Mouse (Mus musculus) embryo, embryonic 10 days (tissue): ENCODE measurements around the gene Slc23a2.

Experiments
- DNase-seq: peaks from one replicate; pipeline ENCODE4 v3.0.0-alpha.2; 2015; ENCODE audit warnings: low spot score

The Slc23a2 gene

DNA sequence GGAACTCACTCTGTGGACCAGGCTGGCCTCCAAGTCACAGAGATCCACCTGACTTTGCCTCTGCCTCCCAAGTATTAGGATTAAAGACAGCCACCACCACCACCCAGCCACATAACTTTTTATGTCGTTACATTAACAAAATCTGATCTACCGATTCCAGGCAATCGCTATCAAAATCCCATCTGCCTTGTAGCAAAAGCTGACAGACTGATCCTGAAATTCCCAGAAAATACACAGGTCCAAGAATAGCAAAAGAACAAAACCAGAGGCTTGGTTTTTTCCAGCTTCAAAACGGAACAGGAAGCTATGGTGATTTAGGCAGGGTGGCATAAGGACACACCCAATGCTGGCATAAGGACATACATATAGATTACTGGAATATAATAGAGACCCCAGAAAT lies 10.2 kb downstream of the Slc23a2 start:
- no peak for DNase-seq

DNA sequence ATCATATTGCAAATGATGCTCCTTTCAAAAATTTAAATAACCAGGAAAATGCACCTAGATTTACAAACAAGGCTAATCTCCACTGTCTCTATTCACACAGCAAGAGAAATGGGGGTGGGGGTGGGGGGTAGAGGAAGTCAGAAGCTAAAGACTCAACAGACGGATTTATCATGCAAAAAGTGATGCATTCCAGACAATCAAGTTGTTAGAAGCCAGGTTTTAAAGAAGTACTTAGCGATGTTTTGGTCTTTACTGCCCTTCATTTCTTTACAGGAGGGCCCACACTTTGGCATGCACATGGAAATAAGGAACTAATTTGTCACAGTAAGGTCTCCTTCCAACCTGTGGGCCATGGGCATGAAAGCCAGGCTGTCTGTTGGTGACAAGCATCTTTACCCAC lies 11.5 kb downstream of the Slc23a2 start:
- DNase-seq = no peak

GRCm38 (mm10) chr2:132131266-132131665 lies 13.6 kb downstream of the Slc23a2 start:
- peak; percentile 44 for DNase-seq

- DNase-seq = no peak
Observed at GRCm38 (mm10) chr2:132129980-132130379, 14.9 kb downstream of the Slc23a2 start.

DNA sequence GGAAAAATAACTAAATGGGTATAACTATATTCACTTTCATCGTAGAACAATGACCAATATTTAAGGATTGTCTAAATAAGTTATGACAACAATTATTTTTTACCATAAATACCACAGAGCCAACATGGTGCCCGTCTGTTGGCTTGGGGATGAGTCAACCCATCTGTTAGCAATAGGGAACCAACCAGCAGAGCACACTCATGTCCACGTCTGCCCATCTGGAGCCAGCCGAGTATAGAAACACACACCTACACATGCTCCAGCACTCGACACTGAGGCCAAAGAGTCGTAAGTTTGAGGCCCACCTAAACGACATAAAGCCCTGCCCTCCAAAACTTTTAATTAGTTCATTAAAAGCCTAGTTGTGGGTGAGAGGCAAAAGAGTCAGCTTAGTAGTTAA lies 15.7 kb downstream of the Slc23a2 start:
- no peak for DNase-seq

DNA sequence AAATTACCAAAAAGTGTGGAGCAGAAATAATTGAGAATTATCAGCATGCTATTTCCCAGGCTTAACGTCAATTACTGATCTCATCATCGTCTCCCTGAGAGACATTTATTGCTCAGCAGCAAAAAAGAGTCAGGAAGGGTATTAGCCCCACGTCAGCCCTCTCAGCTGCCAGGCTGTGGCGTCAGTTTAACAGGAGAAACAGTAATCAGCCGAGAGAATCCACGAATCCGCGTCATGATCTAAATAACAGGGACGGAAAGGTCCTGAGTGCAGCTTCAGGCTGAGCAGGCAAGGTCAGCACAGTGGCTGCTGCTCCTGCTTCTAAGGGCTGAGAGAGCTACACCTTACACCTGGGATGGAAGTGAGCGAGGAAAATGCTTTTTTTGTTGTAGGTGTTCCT lies 17.0 kb downstream of the Slc23a2 start:
- DNase-seq = no peak

- DNase-seq = no peak
Observed at GRCm38 (mm10) chr2:132126292-132126691, 18.6 kb downstream of the Slc23a2 start.

- no peak for DNase-seq
Observed at GRCm38 (mm10) chr2:132123063-132123462, 21.8 kb downstream of the Slc23a2 start.

GRCm38 (mm10) chr2:132121050-132121449 lies 23.9 kb downstream of the Slc23a2 start:
- DNase-seq = no peak

- no peak for DNase-seq
Observed at GRCm38 (mm10) chr2:132118646-132119045, 26.3 kb downstream of the Slc23a2 start.

GRCm38 (mm10) chr2:132115936-132116335 lies 29.0 kb downstream of the Slc23a2 start:
- no peak for DNase-seq

- DNase-seq = no peak
Observed at GRCm38 (mm10) chr2:132115344-132115743, 29.6 kb downstream of the Slc23a2 start.

GRCm38 (mm10) chr2:132113962-132114759 lies 30.7 kb downstream of the Slc23a2 start:
- DNase-seq = peak; percentile 72

GRCm38 (mm10) chr2:132112319-132112718 lies 32.6 kb downstream of the Slc23a2 start:
- DNase-seq = no peak

DNA sequence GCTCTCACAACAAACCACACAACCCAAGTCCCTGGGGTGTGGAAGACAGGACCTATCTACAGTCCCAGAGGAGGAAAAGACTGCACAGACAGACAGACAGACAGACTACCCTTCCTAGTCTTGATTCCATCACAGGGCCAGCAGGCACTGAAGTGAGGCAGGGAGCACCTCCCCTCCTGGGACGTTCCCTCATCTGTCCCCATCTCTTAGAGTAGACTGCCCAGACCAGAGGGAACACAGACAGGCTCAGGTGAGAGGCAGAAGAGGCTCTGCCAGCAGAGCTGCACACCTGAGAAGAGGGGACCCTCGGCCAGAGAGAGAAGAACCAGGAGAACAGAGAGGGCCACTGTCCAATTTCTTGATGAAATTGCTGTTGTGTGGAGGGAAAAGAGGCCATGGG lies 33.0 kb downstream of the Slc23a2 start:
- no peak for DNase-seq

DNA sequence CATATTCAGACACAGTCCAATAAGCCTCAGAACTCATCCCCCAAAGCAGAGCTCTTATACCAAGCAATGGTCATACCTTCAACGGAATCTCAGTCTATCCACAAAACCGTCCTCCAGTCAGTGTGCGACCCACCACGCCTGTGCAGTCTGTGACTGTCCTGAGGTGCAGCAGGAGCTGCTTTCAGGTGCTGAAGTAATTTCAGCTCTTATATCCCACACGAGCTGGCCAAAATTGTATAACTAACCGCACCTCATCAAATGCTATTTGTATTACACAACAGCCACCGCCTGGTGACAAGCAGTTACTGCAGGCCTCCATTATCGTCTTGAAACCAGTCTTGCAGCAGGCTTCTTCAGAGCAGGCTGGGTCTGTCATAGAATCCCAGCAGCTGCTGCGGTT lies 33.6 kb downstream of the Slc23a2 start:
- DNase-seq = peak; percentile 78

GRCm38 (mm10) chr2:132110702-132111101 lies 34.2 kb downstream of the Slc23a2 start:
- no peak for DNase-seq

DNA sequence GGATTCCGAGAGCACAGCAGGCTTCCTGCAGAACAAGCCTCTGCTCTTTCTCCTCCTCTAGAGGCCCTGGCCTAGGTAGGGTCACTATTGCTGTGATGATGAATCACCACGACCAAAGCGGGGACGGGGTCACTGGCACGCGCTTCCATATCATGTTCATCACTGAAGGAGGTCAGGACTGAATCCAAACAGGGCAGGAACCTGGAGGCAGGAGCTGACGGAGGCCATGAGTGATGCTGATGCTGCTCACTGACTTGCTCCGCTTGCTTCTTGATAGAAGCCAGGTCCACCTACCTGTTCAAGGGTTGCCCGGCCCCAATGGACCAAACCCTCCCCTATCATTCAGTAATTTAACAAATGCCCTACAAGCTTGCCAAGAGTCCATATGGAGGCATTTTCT lies 35.9 kb downstream of the Slc23a2 start:
- no peak for DNase-seq

GRCm38 (mm10) chr2:132107611-132108010 lies 37.3 kb downstream of the Slc23a2 start:
- DNase-seq = no peak

DNA sequence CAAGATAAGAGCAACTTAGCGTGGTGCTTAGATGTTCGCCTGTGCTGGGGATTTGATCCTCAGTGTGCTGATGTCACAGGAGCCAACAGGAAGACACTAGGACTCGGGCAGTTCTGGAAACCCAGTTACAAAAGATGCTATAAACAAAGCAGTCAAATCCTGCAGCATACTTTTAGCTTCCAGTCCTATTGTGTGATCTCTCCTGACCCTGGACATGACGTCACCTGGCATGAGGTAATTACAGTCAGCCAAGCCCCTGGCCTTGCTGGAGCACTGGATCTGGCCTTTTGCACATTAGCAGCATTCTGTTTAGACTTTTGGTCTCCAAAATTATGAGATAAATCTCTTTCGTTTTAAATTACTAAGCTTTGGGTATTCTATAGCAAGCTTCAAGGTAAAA lies 38.8 kb downstream of the Slc23a2 start:
- DNase-seq = peak; percentile 31

DNA sequence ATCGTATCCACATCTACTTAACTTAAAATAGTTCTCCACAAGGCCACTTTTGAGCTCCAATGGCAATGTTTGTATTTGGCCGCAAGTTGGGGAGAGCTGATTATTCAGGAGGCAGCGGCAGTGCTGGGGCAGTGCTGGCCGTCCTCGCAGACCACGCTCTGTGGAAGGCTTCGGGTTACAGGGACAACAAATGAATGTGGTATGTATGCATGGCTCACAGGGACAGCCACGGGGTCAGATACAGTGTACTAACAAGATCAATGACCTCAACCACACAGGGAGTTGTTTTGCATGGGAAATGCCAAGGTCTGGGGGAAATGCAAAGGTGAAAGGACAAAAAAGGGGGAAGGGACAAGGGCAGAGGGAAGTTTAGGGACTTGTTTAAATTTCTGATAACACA lies 41.6 kb downstream of the Slc23a2 start:
- DNase-seq = peak; percentile 84

GRCm38 (mm10) chr2:132102505-132103130 lies 42.3 kb downstream of the Slc23a2 start:
- DNase-seq = no peak

DNA sequence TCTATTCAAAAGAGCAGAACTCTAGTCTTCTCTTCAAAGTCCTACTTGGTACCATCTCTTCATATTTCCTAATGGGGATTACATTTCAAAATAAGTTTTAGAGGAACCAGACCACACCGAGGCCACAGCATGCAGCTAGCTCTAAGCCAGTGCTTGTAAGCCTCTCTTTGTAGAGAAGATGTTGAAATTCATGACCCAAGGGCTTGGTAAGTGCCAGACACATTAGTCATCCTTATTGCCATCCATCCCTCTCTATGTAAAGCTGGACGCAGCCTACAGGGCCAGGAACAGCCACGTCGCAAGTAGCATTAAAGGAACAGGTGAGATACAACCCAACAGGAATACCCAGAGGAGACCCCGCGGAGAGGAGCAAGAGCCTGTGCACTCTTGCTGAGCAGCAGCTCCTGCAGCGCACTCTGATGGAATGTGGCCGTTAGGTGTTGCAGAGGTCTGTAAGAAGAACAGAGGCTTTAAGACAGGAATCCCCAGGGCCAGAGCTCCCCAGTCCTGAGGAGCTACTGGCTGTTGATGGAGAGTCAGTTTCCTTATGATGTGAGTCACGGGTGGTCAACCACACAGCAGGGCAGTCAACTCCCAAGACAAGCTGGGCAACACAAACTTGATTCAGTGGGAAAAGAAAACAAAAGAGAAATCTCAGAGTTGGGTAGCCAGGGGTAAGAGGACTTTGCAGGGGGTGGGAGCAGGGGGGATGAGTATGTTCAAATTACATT lies 45.8 kb downstream of the Slc23a2 start:
- no peak for DNase-seq
